Mouse (Mus musculus) thymus, adult 2 months (tissue): ENCODE data around the gene Slc9a6. TPM values are rescaled to one million over a fixed set of nuclear protein-coding genes. Genes with fewer than 3 reads are reported as not detected.

Experiments used
- DNase-seq: peaks from one replicate; pipeline ENCODE4 v3.0.0; 2021
- H3K27ac ChIP-seq: fragments of 200-500 bp; 2 replicates; pipeline ENCODE4 v1.5.1; 2012; ENCODE audit warnings: low read length, control low read depth; ENCODE audit not compliant: control insufficient read depth, insufficient read depth
- H3K27me3 ChIP-seq: fragments of 200-500 bp; 2 replicates; pipeline ENCODE4 v1.6.1; 2012; ENCODE audit warnings: mild to moderate bottlenecking, low read length, moderate library complexity, mixed read lengths; ENCODE audit not compliant: control insufficient read depth, insufficient read depth
- H3K36me3 ChIP-seq: fragments of 200-500 bp; 2 replicates; pipeline ENCODE4 v1.6.1; 2012; ENCODE audit warnings: mild to moderate bottlenecking, low read length, moderate library complexity; ENCODE audit not compliant: control insufficient read depth, insufficient read depth
- H3K4me1 ChIP-seq: fragments of 200-500 bp; replicated peaks from 2 replicates; pipeline ENCODE4 v1.6.1; 2012; ENCODE audit warnings: low read length; ENCODE audit not compliant: control insufficient read depth, insufficient read depth
- H3K4me3 ChIP-seq: fragments of 200-500 bp; 2 replicates; pipeline ENCODE4 v1.5.1; 2012; ENCODE audit warnings: mild to moderate bottlenecking, low read length, control low read depth, moderate library complexity; ENCODE audit not compliant: control insufficient read depth, insufficient read depth
- CTCF ChIP-seq: fragments of 200-500 bp; IDR thresholded peaks from 2 replicates; pipeline ENCODE4 v1.5.1; 2012; ENCODE audit warnings: mild to moderate bottlenecking, control low read depth, low read length, moderate library complexity, borderline replicate concordance; ENCODE audit not compliant: control insufficient read depth, poor library complexity, insufficient read depth; ENCODE audit errors: extremely low read depth
- POLR2A ChIP-seq: fragments of 200-500 bp; IDR thresholded peaks from 2 replicates; pipeline ENCODE4 v1.6.1; 2012; ENCODE audit warnings: mild to moderate bottlenecking, low read length, control low read depth, moderate library complexity; ENCODE audit not compliant: control insufficient read depth, poor library complexity, insufficient read depth; ENCODE audit errors: extremely low read depth
- WGBS: fragments of 180-500 bp; shearing (Covaris S2); methylation state at CpG from one replicate; pipeline ENCODE4 v1.1.7; 2018; 5-methylcytosine and 5-hydroxymethylcytosine counted together
- polyA plus RNA-seq: library from polyadenylated mRNA; depleted of rRNA; stranded (reverse); fragments of >200 nt; gene quantifications from 2 replicates; pipeline ENCODE4 v1.2.3, GENCODE M21; 2012; rRNA removed

The Slc9a6 gene
- 12.4 and 13.2 TPM in 2 replicates for polyA plus RNA-seq

DNA sequence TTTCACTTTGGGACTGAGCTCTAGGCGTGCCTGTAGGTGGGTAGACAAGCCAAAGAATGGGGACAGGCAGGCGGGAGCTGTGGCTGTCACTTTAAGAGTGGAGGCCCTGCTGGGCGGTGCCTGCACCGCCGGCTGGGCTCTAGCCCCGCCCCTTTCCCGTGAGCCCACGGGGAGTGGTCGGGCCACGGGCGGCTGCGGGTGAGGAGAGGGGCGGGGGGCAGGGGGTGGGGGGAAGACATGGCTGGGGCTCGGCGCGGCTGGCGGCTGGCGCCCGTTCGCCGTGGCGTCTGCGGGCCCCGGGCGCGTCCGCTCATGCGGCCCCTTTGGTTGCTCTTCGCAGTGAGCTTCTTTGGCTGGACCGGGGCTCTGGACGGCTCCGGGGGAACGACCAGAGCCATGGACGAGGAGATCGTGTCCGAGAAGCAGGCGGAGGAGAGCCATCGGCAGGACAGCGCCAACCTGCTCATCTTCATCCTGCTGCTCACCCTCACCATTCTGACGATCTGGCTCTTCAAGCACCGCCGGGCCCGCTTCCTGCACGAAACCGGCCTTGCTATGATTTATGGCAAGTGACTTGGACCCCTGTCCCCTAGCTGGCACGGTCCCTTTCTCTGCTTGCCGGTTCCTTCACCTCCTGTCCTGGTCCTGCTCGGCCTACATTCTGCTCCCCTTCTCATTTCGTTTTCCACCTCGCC, at the start of gene Slc9a6:
TSS of gene Slc9a6 (plus strand) at position 135 of the 695 bp plus-strand sequence.
- H3K27ac ChIP-seq: peak within 1 kb of the TSS; percentile 56
- peak within 1 kb of the TSS; percentile 94 for H3K4me3 ChIP-seq
- TF ChIP-seq POLR2A (no peak), CTCF (no peak)
- no peaks in the 10 kb centered on the region for H3K4me1 ChIP-seq
- no peaks in the 10 kb centered on the region for H3K36me3 ChIP-seq
- no peaks in the 10 kb centered on the region for H3K27me3 ChIP-seq
- DNase-seq: peak; percentile 76
- 2% methylated on average over 40 of the region's 50 CpGs for WGBS

GRCm38 (mm10) chrX:56572465-56572864, 37.1 kb upstream of the Slc9a6 start:
- TF ChIP-seq POLR2A: no peak
- TF ChIP-seq CTCF: no peak
- H3K27me3 ChIP-seq: no peaks in the 10 kb centered on the region
- DNase-seq: peak; percentile 12
- H3K36me3 ChIP-seq: no peaks in the 10 kb centered on the region
- no peaks in the 10 kb centered on the region for H3K4me1 ChIP-seq
- H3K27ac ChIP-seq: no peak overlapping the region
- 22% methylated on average over 6 of the region's 6 CpGs for WGBS
- no peak overlapping the region for H3K4me3 ChIP-seq

- no peak overlapping the region for H3K4me3 ChIP-seq
- no peaks in the 10 kb centered on the region for H3K27me3 ChIP-seq
- no peak for DNase-seq
- TF ChIP-seq CTCF: no peak
- no peak for TF ChIP-seq POLR2A
- no peaks in the 10 kb centered on the region for H3K36me3 ChIP-seq
- no peak overlapping the region for H3K27ac ChIP-seq
- no peaks in the 10 kb centered on the region for H3K4me1 ChIP-seq
- WGBS: 92% methylated on average over 2 of the region's 2 CpGs
Observed at GRCm38 (mm10) chrX:56578200-56578599, 31.4 kb upstream of the Slc9a6 start.

GRCm38 (mm10) chrX:56597219-56597886, 12.2 kb upstream of the Slc9a6 start:
- Histone ChIP-seq H3K27me3 (no peaks in the 10 kb centered on the region), H3K27ac (no peak overlapping the region), H3K36me3 (no peaks in the 10 kb centered on the region), H3K4me3 (peak overlapping the region; percentile 97), H3K4me1 (0 out of 2 replicates have a peak, but pooled peaks cover 2% of the 10 kb centered on the region)
- DNase-seq: no peak
- WGBS: under 1% methylated on average over 25 of the region's 25 CpGs
- no peak for TF ChIP-seq POLR2A
- TF ChIP-seq CTCF: no peak

DNA sequence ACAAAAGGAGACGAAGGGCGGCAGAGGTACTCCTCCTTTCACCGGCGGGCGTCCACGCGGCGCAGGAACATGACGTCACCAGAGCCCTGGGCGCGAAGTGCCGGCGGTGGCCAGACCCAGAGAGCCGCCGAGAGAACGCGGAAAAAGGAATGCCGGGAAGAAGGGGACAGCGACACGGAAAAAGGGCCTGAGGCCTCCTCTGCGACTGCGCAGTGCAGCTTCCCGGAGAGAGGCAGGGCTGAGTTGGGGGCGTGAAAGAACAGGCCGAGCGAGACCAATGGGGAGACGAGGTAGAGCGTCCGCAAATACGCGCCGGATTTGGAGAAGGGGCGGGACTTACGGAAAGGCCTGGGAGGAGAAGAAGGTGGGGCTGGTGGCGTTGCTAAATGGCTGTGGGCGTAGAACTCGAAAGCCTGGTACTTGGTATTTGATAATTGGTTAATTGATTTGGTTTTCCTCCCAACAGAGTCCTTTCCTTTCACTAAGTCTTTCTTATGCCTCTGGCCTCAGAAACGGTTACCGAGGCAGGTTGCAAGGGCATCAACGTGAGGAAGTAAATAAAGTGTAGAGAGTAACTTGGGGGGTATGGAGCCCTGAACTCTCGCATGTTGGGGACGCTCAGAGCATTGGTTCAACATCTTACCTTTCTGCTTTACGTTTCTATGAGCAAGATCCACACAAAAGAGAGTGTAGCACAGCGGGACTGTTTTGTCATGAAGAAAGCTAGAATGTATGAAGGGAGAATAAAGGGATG, 11.5 kb upstream of the Slc9a6 start, which contains the start of gene Mmgt1:
TSS of gene Mmgt1 (minus strand) at position 183 of the 754 bp plus-strand sequence.
- 2% methylated on average over 44 of the region's 44 CpGs for WGBS

DNA sequence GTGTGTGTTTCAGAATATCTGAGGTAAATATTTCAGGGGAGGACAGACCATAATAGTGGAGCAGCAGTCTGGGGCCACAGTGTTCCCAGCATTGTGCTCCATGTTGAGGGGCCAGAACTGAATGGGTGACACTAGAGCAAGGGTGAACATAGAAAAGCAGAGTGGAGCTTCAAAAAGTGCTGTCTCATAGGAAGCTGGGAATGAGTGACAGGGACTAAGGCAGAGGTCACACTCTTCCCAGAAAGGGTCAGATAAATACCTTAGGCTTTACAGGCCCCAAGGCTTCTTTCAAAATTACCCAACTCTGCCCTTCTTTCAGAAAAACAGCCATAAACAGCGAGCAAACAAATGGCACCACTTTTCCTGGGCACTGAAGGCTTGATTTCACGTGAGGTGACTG, 3.0 kb upstream of the Slc9a6 start:
- 100% methylated on average over 2 of the region's 2 CpGs for WGBS
- TF ChIP-seq CTCF: no peak
- TF ChIP-seq POLR2A: no peak
- no peak overlapping the region for H3K4me3 ChIP-seq

More for the DNA sequence above, 11.5 kb upstream of the Slc9a6 start, which contains the start of gene Mmgt1:
- Histone ChIP-seq H3K36me3 (no peaks in the 10 kb centered on the region), H3K4me3 (peak within 1 kb of the TSS; percentile 97), H3K27me3 (no peaks in the 10 kb centered on the region), H3K4me1 (0 out of 2 replicates have a peak, but pooled peaks cover 2% of the 10 kb centered on the region), H3K27ac (no peak within 1 kb of the TSS)
- TF ChIP-seq CTCF (no peak), POLR2A (no peak)
- peak; percentile 82 for DNase-seq

More for the DNA sequence above, 3.0 kb upstream of the Slc9a6 start:
- Histone ChIP-seq H3K27me3 (no peaks in the 10 kb centered on the region), H3K27ac (no peak overlapping the region), H3K4me1 (no peaks in the 10 kb centered on the region), H3K36me3 (no peaks in the 10 kb centered on the region)
- DNase-seq: no peak
